Mouse (Mus musculus): Measurements from ENCODE around the gene Btg3. TPM values are rescaled to one million over a fixed set of nuclear protein-coding genes. Genes with fewer than 3 reads are reported as not detected.

The Btg3 gene
- polyA plus RNA-seq (2012; rRNA removed): 6.0 and 7.7 TPM in 2 replicates

DNA sequence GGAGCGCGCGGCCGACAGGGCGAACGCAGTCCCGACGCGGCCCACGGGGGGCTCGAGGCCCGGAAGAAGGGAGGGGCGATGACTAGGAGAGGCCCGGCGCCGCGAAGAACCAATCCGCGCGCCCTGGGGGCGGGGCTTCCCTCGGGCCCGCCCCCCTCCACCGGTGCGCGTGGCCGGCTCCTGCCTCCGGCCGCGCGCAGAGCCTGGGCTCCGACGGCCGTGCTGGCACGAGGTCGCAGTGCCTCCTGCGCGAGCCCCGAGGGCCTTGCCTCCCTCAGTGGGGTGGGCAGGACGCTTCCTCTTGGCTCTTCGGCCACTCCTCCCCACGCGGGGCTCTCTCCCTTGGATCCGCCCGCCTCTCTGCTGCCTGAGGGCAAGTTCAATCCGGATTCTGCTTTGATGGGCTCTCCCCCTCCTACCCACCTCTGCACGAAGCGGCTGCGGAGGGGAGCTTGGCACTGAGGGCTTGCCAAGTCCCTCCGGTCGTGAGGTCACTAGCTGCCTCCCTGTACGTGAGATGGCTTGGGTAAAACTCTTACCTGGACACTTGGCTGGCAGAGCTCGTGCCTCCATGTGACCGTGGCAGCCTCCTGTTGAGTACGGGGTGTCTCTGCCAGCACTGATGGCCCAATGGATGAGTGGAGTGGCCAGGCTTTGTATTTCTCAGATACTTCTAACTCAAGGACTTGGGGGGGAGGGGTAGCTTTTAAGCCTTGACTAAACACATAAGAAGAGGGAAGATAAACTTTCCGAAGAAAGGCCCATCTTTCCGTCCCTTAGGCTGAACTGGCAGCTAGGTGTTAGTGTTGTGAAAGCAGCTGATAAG is at the start of gene Btg3:
Gene Btg3 (minus strand): TSS at position 448 of the 826 bp plus-strand sequence.
- Histone ChIP-seq H3K36me3 (ENCODE audit: control insufficient read depth, insufficient read depth, low read length) (no peaks in the 10 kb centered on the region), H3K4me3 (ENCODE audit: control insufficient read depth, low read depth, low read length) (peak within 1 kb of the TSS; percentile 84), H3K27me3 (ENCODE audit: control insufficient read depth, insufficient read depth, low read length) (no peaks in the 10 kb centered on the region), H3K4me1 (ENCODE audit: control insufficient read depth, insufficient read depth, low read length) (peaks cover 9% of the 10 kb centered on the region), H3K27ac (ENCODE audit: control insufficient read depth, insufficient read depth, low read depth, low read length) (peak within 1 kb of the TSS; percentile 85)
- no peak; the same call in 1 of the 2 replicates for TF ChIP-seq POLR2A (IDR thresholded peaks at IDR 0.05; ENCODE audit: control insufficient read depth, low read depth, low read length)
- no peak for TF ChIP-seq CTCF (IDR thresholded peaks at IDR 0.05; ENCODE audit: control insufficient read depth, insufficient read depth, insufficient replicate concordance, low read depth, low read length)

GRCm38 (mm10) chr16:78417733-78418132 is 40.7 kb upstream of the Btg3 start:
- Histone ChIP-seq H3K27me3 (ENCODE audit: control insufficient read depth, insufficient read depth, low read length) (no peaks in the 10 kb centered on the region), H3K27ac (ENCODE audit: control insufficient read depth, insufficient read depth, low read depth, low read length) (no peak overlapping the region), H3K4me1 (ENCODE audit: control insufficient read depth, insufficient read depth, low read length) (no peaks in the 10 kb centered on the region; the same call in 1 of the 2 replicates), H3K4me3 (ENCODE audit: control insufficient read depth, low read depth, low read length) (no peak overlapping the region), H3K36me3 (ENCODE audit: control insufficient read depth, insufficient read depth, low read length) (no peaks in the 10 kb centered on the region)
- TF ChIP-seq POLR2A (IDR thresholded peaks at IDR 0.05; ENCODE audit: control insufficient read depth, low read depth, low read length): no peak
- no peak for TF ChIP-seq CTCF (IDR thresholded peaks at IDR 0.05; ENCODE audit: control insufficient read depth, insufficient read depth, insufficient replicate concordance, low read depth, low read length)

- Histone ChIP-seq H3K27ac (ENCODE audit: control insufficient read depth, insufficient read depth, low read depth, low read length) (no peak overlapping the region), H3K36me3 (ENCODE audit: control insufficient read depth, insufficient read depth, low read length) (no peaks in the 10 kb centered on the region), H3K27me3 (ENCODE audit: control insufficient read depth, insufficient read depth, low read length) (no peaks in the 10 kb centered on the region), H3K4me1 (ENCODE audit: control insufficient read depth, insufficient read depth, low read length) (no peaks in the 10 kb centered on the region; the same call in 1 of the 2 replicates), H3K4me3 (ENCODE audit: control insufficient read depth, low read depth, low read length) (no peak overlapping the region)
- no peak for TF ChIP-seq POLR2A (IDR thresholded peaks at IDR 0.05; ENCODE audit: control insufficient read depth, low read depth, low read length)
Observed at GRCm38 (mm10) chr16:78416500-78416899, 39.5 kb upstream of the Btg3 start.

DNA sequence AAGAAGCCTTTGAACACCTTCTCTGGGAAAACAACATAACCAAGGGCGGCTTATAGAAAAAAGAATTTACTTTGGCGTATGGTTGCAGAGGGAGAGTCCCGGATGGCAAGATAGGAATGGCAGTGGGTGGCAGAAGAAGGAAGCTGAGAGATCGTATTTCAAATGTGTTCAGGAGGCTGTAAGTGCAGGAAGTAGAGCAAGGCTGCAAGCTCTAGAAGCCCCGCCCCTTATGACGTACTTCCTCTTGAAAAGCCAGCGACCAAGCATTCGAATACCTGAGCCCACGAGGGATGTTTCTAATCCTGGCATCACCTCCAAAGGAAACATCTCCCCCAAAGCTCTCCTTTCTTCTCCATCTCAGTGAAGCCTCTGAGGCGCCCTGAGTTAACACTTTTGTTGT is 33.0 kb upstream of the Btg3 start:
- H3K36me3 ChIP-seq (ENCODE audit: control insufficient read depth, insufficient read depth, low read length): no peaks in the 10 kb centered on the region
- peaks cover 2% of the 10 kb centered on the region for H3K4me1 ChIP-seq (ENCODE audit: control insufficient read depth, insufficient read depth, low read length)
- H3K27me3 ChIP-seq (ENCODE audit: control insufficient read depth, insufficient read depth, low read length): no peaks in the 10 kb centered on the region
- peak overlapping the region; percentile 84 for H3K4me3 ChIP-seq (ENCODE audit: control insufficient read depth, low read depth, low read length)
- TF ChIP-seq CTCF (IDR thresholded peaks at IDR 0.05; ENCODE audit: control insufficient read depth, insufficient read depth, insufficient replicate concordance, low read depth, low read length): no peak
- TF ChIP-seq POLR2A (IDR thresholded peaks at IDR 0.05; ENCODE audit: control insufficient read depth, low read depth, low read length): peak; percentile 35; the same call in 1 of the 2 replicates
- no peak overlapping the region for H3K27ac ChIP-seq (ENCODE audit: control insufficient read depth, insufficient read depth, low read depth, low read length)

DNA sequence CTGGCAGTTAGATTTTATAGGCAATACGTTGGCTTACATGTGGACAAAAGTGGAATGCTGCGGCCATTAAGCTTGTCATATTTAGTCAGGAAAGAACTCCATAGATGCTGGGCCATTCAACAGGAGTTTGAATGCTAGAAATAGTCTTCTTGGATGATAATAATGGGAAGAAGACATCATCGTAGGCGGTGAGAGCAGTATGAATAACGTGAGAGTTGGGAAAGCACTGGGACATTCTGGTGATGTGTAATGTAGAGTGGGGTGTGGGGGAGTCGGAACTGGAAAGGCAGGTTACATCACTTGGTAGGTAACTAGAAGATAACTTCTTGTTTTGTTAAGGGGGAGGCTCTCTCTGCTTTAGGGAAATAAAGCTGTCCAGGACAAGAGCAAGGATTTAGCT is 30.9 kb upstream of the Btg3 start:
- Histone ChIP-seq H3K4me3 (ENCODE audit: control insufficient read depth, low read depth, low read length) (peak overlapping the region; percentile 23; the same call in 1 of the 2 replicates), H3K27ac (ENCODE audit: control insufficient read depth, insufficient read depth, low read depth, low read length) (no peak overlapping the region), H3K36me3 (ENCODE audit: control insufficient read depth, insufficient read depth, low read length) (no peaks in the 10 kb centered on the region), H3K27me3 (ENCODE audit: control insufficient read depth, insufficient read depth, low read length) (no peaks in the 10 kb centered on the region), H3K4me1 (ENCODE audit: control insufficient read depth, insufficient read depth, low read length) (peaks cover 2% of the 10 kb centered on the region)
- TF ChIP-seq CTCF (IDR thresholded peaks at IDR 0.05; ENCODE audit: control insufficient read depth, insufficient read depth, insufficient replicate concordance, low read depth, low read length) (no peak), POLR2A (IDR thresholded peaks at IDR 0.05; ENCODE audit: control insufficient read depth, low read depth, low read length) (no peak)

GRCm38 (mm10) chr16:78406657-78407056 is 29.7 kb upstream of the Btg3 start:
- Histone ChIP-seq H3K4me1 (ENCODE audit: control insufficient read depth, insufficient read depth, low read length) (peaks cover 2% of the 10 kb centered on the region), H3K27ac (ENCODE audit: control insufficient read depth, insufficient read depth, low read depth, low read length) (no peak overlapping the region), H3K4me3 (ENCODE audit: control insufficient read depth, low read depth, low read length) (no peak overlapping the region), H3K36me3 (ENCODE audit: control insufficient read depth, insufficient read depth, low read length) (no peaks in the 10 kb centered on the region), H3K27me3 (ENCODE audit: control insufficient read depth, insufficient read depth, low read length) (no peaks in the 10 kb centered on the region)
- TF ChIP-seq CTCF (IDR thresholded peaks at IDR 0.05; ENCODE audit: control insufficient read depth, insufficient read depth, insufficient replicate concordance, low read depth, low read length) (no peak), POLR2A (IDR thresholded peaks at IDR 0.05; ENCODE audit: control insufficient read depth, low read depth, low read length) (no peak)

DNA sequence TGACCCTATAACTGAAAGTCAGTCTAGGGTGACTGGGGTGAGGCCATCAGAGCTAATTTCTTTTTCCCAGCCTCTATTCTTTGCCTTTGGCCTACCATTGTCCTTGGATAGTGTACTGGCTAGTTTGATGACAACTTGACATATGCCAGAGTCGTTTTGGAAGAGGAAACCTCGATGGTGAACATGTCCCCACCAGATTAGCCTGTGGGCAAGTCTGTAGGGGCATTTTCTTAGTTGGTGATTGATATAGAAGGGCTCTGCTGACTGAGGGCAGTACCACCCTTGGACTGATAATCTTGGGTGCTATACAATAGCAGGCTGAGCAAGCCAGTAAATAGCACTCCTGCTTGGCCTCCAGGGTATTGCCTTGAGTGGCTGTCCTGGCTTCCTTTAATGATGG is 25.3 kb upstream of the Btg3 start:
- Histone ChIP-seq H3K27me3 (ENCODE audit: control insufficient read depth, insufficient read depth, low read length) (no peaks in the 10 kb centered on the region), H3K36me3 (ENCODE audit: control insufficient read depth, insufficient read depth, low read length) (no peaks in the 10 kb centered on the region), H3K4me1 (ENCODE audit: control insufficient read depth, insufficient read depth, low read length) (no peaks in the 10 kb centered on the region), H3K4me3 (ENCODE audit: control insufficient read depth, low read depth, low read length) (no peak overlapping the region), H3K27ac (ENCODE audit: control insufficient read depth, insufficient read depth, low read depth, low read length) (no peak overlapping the region)
- TF ChIP-seq POLR2A (IDR thresholded peaks at IDR 0.05; ENCODE audit: control insufficient read depth, low read depth, low read length): no peak
- TF ChIP-seq CTCF (IDR thresholded peaks at IDR 0.05; ENCODE audit: control insufficient read depth, insufficient read depth, insufficient replicate concordance, low read depth, low read length): no peak
